Mouse (Mus musculus) ES-E14 (cell line): ENCODE data around the gene Lsm14a. TPM values are rescaled to one million over a fixed set of nuclear protein-coding genes. Genes with fewer than 3 reads are reported as not detected.

Experiments
- DNase-seq: peaks from one replicate; pipeline ENCODE4 v3.0.0-alpha.2; 2013; ENCODE audit warnings: low read depth, low spot score
- H3K27ac ChIP-seq: 2 replicates; pipeline ENCODE4 v1.5.1; 2012; ENCODE audit warnings: low read depth, mild to moderate bottlenecking, low read length, moderate library complexity, mixed read lengths; ENCODE audit not compliant: poor library complexity, insufficient read depth, severe bottlenecking
- H3K36me3 ChIP-seq: 2 replicates; pipeline ENCODE4 v1.6.1; 2012; ENCODE audit warnings: mild to moderate bottlenecking, low read length, moderate library complexity, mixed read lengths; ENCODE audit not compliant: control insufficient read depth, poor library complexity, insufficient read depth, severe bottlenecking
- H3K4me1 ChIP-seq, 2 experiments: fragments of 150-350 bp in 1 of 2; sonication (generic) in 1 of 2; 2 replicates each; pipeline ENCODE4 v1.6.1; 2012; ENCODE audit warnings: low read length in 2 of 2, mild to moderate bottlenecking in 1 of 2, mixed read lengths in 1 of 2; ENCODE audit not compliant: control insufficient read depth in 2 of 2, insufficient read depth in 2 of 2, poor library complexity in 1 of 2
- H3K4me3 ChIP-seq, 2 experiments: fragments of 150-350 bp in 1 of 2; sonication (generic) in 1 of 2; 2 replicates each; pipeline ENCODE4 v1.5.1; 2012; ENCODE audit warnings: low read length in 2 of 2, low read depth in 1 of 2, mild to moderate bottlenecking in 1 of 2, mixed read lengths in 1 of 2; ENCODE audit not compliant: insufficient read depth in 1 of 2, poor library complexity in 1 of 2, severe bottlenecking in 1 of 2
- H3K9ac ChIP-seq: 2 replicates; pipeline ENCODE4 v1.6.1; 2012; ENCODE audit warnings: low read depth, mild to moderate bottlenecking, low read length, mixed read lengths; ENCODE audit not compliant: poor library complexity, insufficient read depth, severe bottlenecking
- H3K9me3 ChIP-seq: fragments of 150-350 bp; sonication (generic); 2 replicates; pipeline ENCODE4 v1.6.1; 2012; ENCODE audit warnings: low read depth, mild to moderate bottlenecking, low read length; ENCODE audit not compliant: control insufficient read depth, insufficient read depth
- CHD2 ChIP-seq: IDR thresholded peaks from 2 replicates; pipeline ENCODE4 v1.6.1; 2014; ENCODE audit warnings: mild to moderate bottlenecking, low read depth, low read length, inconsistent platforms
- HCFC1 ChIP-seq: IDR thresholded peaks from 2 replicates; pipeline ENCODE4 v1.6.1; 2012; ENCODE audit warnings: low read length, inconsistent platforms, borderline replicate concordance; ENCODE audit not compliant: insufficient read depth
- MAFK ChIP-seq: IDR thresholded peaks from 2 replicates; pipeline ENCODE4 v1.6.1; 2014; ENCODE audit warnings: mild to moderate bottlenecking, low read depth, low read length, inconsistent platforms; ENCODE audit not compliant: insufficient read depth
- ZC3H11A ChIP-seq: IDR thresholded peaks from 2 replicates; pipeline ENCODE4 v1.6.1; 2012; ENCODE audit warnings: low read depth, mild to moderate bottlenecking, inconsistent platforms, low read length, borderline replicate concordance
- ZNF384 ChIP-seq: IDR thresholded peaks from 2 replicates; pipeline ENCODE4 v1.6.1; 2012; ENCODE audit warnings: low read depth, low read length, inconsistent platforms
- in situ Hi-C, 2 experiments: fragments of 600-800 bp; cut with MboI; formaldehyde crosslinking; loops; one replicate each; pipeline ENCODE4 v1.15.1; 2025; ENCODE audit warnings: low sequenced_read_pairs in 2 of 2, inconsistent platforms in 1 of 2; ENCODE audit not compliant: unreplicated experiment in 2 of 2
- total RNA-seq: library from RNA; depleted of rRNA; stranded (reverse); fragments of 300-350 nt; gene quantifications from 2 replicates; pipeline ENCODE4 v1.2.3, GENCODE M21; 2012

Lsm14a gene
- total RNA-seq, 1 experiment, result 72.7 TPM

DNA sequence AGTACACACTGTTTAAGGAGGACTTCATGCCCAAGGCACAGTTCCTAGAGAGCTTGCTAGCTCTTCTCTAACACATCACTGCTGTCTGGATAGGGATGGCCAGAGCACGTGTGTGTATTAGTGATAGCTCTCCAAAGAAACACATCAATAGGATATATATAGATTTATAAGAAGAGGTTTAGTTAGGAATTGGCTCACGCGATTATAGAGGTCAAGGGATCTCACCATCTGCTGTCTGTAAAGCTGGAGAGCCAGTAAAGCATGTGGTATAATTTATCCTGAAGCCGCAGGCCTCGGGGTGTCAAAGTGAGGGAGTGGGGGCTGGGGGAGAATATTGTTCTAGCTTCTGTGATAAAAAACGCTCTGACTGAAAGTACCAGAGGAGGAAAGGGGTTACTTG lies 2.6 kb upstream of the Lsm14a start:
- no peaks in the 10 kb centered on the region for H3K36me3 ChIP-seq
- in situ Hi-C loops, result no loop called here
- 0 out of 4 replicates have a peak, but pooled peaks cover 0 to 2% of the 10 kb centered on the region in 2 experiments for H3K4me1 ChIP-seq
- H3K27ac ChIP-seq, result no peak overlapping the region
- no peaks in the 10 kb centered on the region for H3K9me3 ChIP-seq
- no peak for TF ChIP-seq HCFC1
- no peak for TF ChIP-seq ZNF384
- TF ChIP-seq ZC3H11A, result no peak
- TF ChIP-seq MAFK, result no peak
- no peak for TF ChIP-seq CHD2
- DNase-seq, result no peak
- no peak overlapping the region for H3K4me3 ChIP-seq
- no peak overlapping the region for H3K9ac ChIP-seq

DNA sequence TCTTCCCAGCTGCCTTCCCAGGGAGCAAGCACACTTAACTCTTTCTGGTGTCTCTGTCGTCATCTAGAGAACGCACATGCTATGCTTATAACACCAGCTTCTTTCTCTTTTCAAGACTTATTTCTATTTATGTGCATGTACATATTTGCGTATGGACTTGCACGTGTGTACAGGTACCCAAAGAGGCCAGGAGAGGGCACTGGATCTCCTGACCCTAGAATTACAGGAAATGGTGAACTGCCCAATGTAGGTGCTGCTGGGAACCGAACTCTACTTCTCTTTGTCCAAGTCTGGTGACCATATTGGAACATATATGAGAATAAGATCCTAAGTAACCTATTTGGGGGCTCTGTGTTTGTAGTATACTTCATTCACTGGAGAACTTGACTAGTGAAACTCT lies 1.5 kb upstream of the Lsm14a start:
- DNase-seq, result no peak
- TF ChIP-seq ZC3H11A (no peak), ZNF384 (no peak), CHD2 (no peak), MAFK (no peak)
- Histone ChIP-seq H3K27ac (no peak overlapping the region), H3K36me3 (no peaks in the 10 kb centered on the region), H3K4me1 (0 out of 4 replicates have a peak, but pooled peaks cover 0 to 2% of the 10 kb centered on the region in 2 experiments), H3K9me3 (no peaks in the 10 kb centered on the region), H3K9ac (no peak overlapping the region), H3K4me3 (no peak overlapping the region)
- in situ Hi-C loops, result no loop called here

DNA sequence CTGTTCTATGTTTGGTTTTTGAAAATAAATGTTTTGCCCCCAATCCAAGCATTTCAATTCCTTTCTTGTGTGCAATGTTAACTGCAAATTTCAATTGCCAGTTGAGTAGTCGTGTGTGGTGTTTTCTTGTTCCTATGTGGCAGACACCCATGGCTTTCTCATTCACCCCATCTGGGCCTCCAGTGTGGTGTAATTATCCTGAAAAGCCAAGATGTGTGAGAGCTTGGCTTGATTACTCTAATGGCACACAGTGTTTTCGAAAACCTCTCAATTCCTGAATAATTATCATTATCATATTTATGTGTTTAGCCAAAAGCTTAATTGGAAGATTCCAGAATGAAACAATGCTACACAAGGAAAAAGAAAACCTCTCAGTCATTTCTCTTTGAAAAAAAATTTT lies 976 bp upstream of the Lsm14a start:
- Histone ChIP-seq H3K9ac (no peak overlapping the region), H3K27ac (no peak overlapping the region), H3K4me3 (no peak overlapping the region), H3K4me1 (0 out of 4 replicates have a peak, but pooled peaks cover 0 to 2% of the 10 kb centered on the region in 2 experiments), H3K9me3 (no peaks in the 10 kb centered on the region), H3K36me3 (no peaks in the 10 kb centered on the region)
- TF ChIP-seq MAFK (no peak), ZC3H11A (no peak), CHD2 (no peak), HCFC1 (no peak), ZNF384 (no peak)
- DNase-seq, result no peak
- in situ Hi-C loops, result no loop called here

DNA sequence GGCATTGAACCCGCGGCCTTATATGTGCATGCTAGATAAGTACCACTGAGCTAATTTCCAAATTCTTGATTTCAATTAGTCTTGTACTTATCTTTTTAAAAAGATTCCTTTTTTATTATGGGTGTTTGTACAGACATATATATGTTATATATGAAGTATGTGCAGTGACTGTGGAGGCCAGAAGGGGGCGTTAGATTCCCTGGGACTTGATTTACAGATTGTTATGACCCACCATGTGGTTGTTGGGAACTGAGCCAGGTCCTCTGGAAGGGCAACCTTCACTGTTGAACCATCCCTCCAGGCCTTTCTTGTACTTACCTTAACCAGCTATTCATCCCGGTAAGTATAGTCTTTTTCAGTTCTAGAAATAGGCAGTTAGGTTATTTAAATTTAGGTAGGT lies 780 bp downstream of the Lsm14a start:
- Histone ChIP-seq H3K4me1 (0 out of 4 replicates have a peak, but pooled peaks cover 0 to 2% of the 10 kb centered on the region in 2 experiments), H3K9me3 (no peaks in the 10 kb centered on the region), H3K4me3 (no peak overlapping the region), H3K27ac (no peak overlapping the region), H3K36me3 (peaks cover 2% of the 10 kb centered on the region; the same call in 1 of the 2 replicates), H3K9ac (no peak overlapping the region)
- in situ Hi-C loops, result no loop called here
- TF ChIP-seq CHD2 (no peak), ZNF384 (no peak), ZC3H11A (no peak), HCFC1 (no peak), MAFK (no peak)
- peak; percentile 46 for DNase-seq

DNA sequence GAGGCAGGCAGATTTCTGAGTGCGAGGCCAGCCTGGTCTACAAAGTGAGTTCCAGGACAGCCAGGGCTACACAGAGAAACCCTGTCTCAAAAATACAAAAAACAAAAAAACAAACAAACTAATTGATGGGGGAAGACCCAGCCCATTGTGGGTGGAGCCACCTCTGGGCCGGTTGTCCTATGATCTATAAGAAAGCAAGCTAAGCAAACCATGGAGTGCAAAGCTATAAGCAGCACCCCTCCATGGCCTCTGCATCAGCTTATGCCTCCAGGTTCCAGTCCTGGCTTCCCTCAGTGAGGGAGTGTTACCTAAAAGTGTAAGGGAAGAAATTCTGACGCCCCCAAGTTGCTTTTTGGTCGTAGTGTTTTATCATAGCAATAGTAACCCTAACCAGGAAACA lies 1.4 kb downstream of the Lsm14a start:
- DNase-seq, result no peak
- in situ Hi-C loops, result no loop called here
- Histone ChIP-seq H3K36me3 (peaks cover 2% of the 10 kb centered on the region; the same call in 1 of the 2 replicates), H3K9me3 (no peaks in the 10 kb centered on the region), H3K4me3 (no peak overlapping the region), H3K9ac (no peak overlapping the region), H3K27ac (no peak overlapping the region), H3K4me1 (0 out of 4 replicates have a peak, but pooled peaks cover 0 to 2% of the 10 kb centered on the region in 2 experiments)
- no peak for TF ChIP-seq HCFC1
- no peak for TF ChIP-seq CHD2
- no peak for TF ChIP-seq ZC3H11A
- TF ChIP-seq MAFK, result no peak
- TF ChIP-seq ZNF384, result no peak
